Mouse (Mus musculus): ENCODE data around the gene Art3. TPM values are rescaled to one million over a fixed set of nuclear protein-coding genes. Genes with fewer than 3 reads are reported as not detected.

Gene Art3
- polyA plus RNA-seq, 1 experiment from 2014 or later: 1.4 TPM

DNA sequence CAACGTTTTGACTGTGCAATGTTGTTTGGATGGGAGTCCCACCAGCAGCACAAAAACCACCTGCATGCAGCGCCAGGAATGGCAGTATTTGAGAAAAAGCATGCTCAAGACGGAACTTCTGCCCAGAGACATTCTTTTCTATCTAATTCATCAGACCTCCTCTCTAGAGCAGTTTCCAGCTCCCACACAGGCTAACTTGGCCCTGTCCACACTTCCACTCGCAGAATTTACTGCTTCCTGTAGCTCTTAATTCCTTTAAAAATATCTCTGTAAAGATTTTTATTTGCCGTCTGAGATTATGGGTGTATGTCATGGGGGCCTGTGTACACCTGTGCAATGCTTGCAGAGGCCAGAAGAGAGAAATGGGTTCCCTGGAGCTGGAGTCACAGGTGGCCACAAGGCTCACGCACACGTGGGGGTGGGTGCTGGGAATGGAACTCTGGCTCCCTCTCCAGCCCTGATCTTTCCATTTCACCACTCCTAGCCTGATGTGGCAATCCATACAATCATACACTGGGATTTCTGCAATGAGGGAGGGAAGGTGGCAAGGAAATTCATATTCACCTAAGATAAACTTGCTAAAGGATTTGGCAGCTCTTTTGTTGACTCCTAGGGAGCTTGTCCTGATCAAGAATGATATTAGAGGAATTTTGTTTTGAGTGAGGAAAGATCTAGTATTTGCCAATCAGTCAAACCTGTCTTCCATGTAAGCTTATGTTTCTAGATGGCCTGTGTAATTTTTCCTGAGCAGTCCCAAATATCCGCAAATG lies 9.8 kb upstream of the Art3 start:
- Histone ChIP-seq H3K36me3 (ENCODE audit: insufficient read depth) (no peaks in the 10 kb centered on the region), H3K4me2 (no peak overlapping the region), H3K4me3 (ENCODE audit: low read depth, low read length) (no peak overlapping the region), H3K9ac (no peak overlapping the region), H3K4me1 (ENCODE audit: insufficient read depth) (peaks cover 7% of the 10 kb centered on the region; the same call in 1 of the 2 replicates), H3K9me3 (ENCODE audit: low read depth, low read length) (no peaks in the 10 kb centered on the region), H3K27ac (ENCODE audit: low read depth) (no peak overlapping the region), H3K27me3 (ENCODE audit: insufficient read depth, low read length) (no peaks in the 10 kb centered on the region)
- no peak for TF ChIP-seq CTCF (IDR thresholded peaks at IDR 0.05; ENCODE audit: low read depth)
- no peak for ATAC-seq (ENCODE audit: insufficient read depth)
- WGBS: 55% methylated on average over 8 of the region's 8 CpGs
- no peak for DNase-seq

DNA sequence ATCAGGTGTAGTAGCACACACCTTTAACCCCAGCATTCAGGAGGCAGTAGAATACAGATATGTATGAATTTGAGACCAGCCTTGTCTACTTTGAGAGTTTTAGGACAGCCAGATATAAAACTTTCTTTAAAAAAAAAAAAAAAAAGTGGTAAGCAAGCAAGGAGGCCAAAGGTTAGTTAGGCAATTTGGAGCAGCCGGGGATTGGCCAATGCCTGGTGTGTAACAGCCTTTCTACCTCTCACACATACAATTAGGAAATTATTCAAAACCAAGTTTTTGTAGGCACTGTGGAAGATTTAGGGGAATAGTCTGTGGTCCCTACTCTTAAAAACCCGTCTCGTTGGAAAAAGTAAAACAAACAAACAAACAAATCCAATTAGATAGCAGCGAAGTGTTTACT lies 9.0 kb upstream of the Art3 start:
- H3K4me2 ChIP-seq: no peak overlapping the region
- H3K4me3 ChIP-seq (ENCODE audit: low read depth, low read length): no peak overlapping the region
- DNase-seq (no peak), ATAC-seq (ENCODE audit: insufficient read depth) (no peak)
- TF ChIP-seq CTCF (IDR thresholded peaks at IDR 0.05; ENCODE audit: low read depth): no peak
- no peaks in the 10 kb centered on the region for H3K27me3 ChIP-seq (ENCODE audit: insufficient read depth, low read length)
- no peaks in the 10 kb centered on the region for H3K36me3 ChIP-seq (ENCODE audit: insufficient read depth)
- 0 out of 2 replicates have a peak overlapping the region, but pooled peaks have one; percentile 42 for H3K27ac ChIP-seq (ENCODE audit: low read depth)
- 67% methylated on average over 4 of the region's 4 CpGs for WGBS
- peaks cover 7% of the 10 kb centered on the region; the same call in 1 of the 2 replicates for H3K4me1 ChIP-seq (ENCODE audit: insufficient read depth)
- no peaks in the 10 kb centered on the region for H3K9me3 ChIP-seq (ENCODE audit: low read depth, low read length)
- H3K9ac ChIP-seq: no peak overlapping the region

DNA sequence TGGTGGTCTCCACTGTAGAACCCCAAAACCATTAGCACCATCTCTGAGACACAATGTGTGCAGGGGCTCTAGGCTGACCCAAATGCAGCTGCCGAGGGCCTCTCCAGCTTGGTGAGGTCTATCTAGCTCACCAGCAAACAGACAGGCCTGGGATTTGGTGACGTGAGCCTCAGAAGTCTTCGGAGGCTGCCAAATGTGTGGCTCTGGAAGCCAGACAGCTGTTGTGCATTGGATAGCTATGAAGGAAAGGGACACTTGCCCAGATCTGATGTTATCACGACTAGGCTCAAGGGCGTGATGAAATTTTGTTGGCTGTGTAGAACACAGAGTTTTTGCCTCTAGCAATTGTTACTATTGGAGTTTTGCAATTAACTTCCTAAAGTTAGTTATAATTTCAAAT lies 8.4 kb upstream of the Art3 start:
- 0 out of 2 replicates have a peak overlapping the region, but pooled peaks have one; percentile 42 for H3K27ac ChIP-seq (ENCODE audit: low read depth)
- 46% methylated on average over 5 of the region's 5 CpGs for WGBS
- no peak overlapping the region for H3K4me3 ChIP-seq (ENCODE audit: low read depth, low read length)
- TF ChIP-seq CTCF (IDR thresholded peaks at IDR 0.05; ENCODE audit: low read depth): no peak
- H3K27me3 ChIP-seq (ENCODE audit: insufficient read depth, low read length): no peaks in the 10 kb centered on the region
- DNase-seq (peak; percentile 90), ATAC-seq (ENCODE audit: insufficient read depth) (peak; percentile 94)
- no peaks in the 10 kb centered on the region for H3K9me3 ChIP-seq (ENCODE audit: low read depth, low read length)
- peaks cover 7% of the 10 kb centered on the region; the same call in 1 of the 2 replicates for H3K4me1 ChIP-seq (ENCODE audit: insufficient read depth)
- no peak overlapping the region for H3K9ac ChIP-seq
- H3K4me2 ChIP-seq: no peak overlapping the region
- no peaks in the 10 kb centered on the region for H3K36me3 ChIP-seq (ENCODE audit: insufficient read depth)

DNA sequence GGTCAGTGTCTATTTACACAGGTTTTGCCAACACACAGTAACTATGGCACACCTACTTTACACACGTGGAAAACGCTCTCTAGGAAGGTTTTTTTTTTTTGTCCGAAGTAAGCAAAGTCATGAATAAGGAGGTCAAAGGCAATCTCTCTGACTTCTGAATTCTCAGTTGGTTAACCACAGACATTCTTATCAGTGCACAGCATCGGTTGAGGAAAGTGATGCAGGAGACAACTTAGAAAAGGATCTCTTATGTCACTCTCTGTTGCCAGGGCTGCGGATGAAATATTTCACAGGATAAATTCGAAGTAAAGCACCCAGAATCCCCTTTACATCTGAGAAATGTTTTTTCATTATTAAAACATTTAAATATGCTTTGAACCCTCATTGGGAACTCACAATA lies 4.3 kb upstream of the Art3 start:
- no peak overlapping the region for H3K9ac ChIP-seq
- H3K4me3 ChIP-seq (ENCODE audit: low read depth, low read length): no peak overlapping the region
- no peaks in the 10 kb centered on the region for H3K27me3 ChIP-seq (ENCODE audit: insufficient read depth, low read length)
- H3K36me3 ChIP-seq (ENCODE audit: insufficient read depth): no peaks in the 10 kb centered on the region
- WGBS: 67% methylated on average over 6 of the region's 6 CpGs
- ATAC-seq (ENCODE audit: insufficient read depth): no peak
- DNase-seq: no peak
- TF ChIP-seq CTCF (IDR thresholded peaks at IDR 0.05; ENCODE audit: low read depth): no peak
- peaks cover 10% of the 10 kb centered on the region; the same call in 1 of the 2 replicates for H3K4me1 ChIP-seq (ENCODE audit: insufficient read depth)
- H3K9me3 ChIP-seq (ENCODE audit: low read depth, low read length): no peaks in the 10 kb centered on the region
- H3K27ac ChIP-seq (ENCODE audit: low read depth): no peak overlapping the region
- no peak overlapping the region for H3K4me2 ChIP-seq

DNA sequence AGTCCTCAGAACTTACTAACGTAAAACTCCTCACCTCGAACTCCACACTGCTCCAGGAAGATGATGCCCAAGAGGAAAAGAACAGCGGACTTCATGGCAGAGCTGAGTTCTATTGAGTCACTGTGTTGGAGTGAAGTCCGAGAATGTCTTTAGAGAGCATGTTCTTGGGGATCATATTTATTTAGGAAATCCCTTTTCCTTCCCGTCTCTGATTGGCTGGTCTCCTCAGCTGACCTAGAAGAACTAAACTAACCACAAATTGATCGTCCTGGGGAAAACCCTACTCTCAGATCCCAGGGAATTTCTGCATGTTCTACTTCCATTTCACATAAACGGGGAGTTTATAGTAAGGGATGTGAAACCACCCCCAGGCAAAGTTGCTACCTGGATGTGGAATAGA lies 3.7 kb upstream of the Art3 start, which contains the start of gene Cxcl9:
Cxcl9 (minus strand) TSS at position 151 of the 400 bp plus-strand sequence.
- no peaks in the 10 kb centered on the region for H3K27me3 ChIP-seq (ENCODE audit: insufficient read depth, low read length)
- H3K4me3 ChIP-seq (ENCODE audit: low read depth, low read length): no peak within 1 kb of the TSS
- ATAC-seq (ENCODE audit: insufficient read depth) (no peak), DNase-seq (no peak)
- H3K4me1 ChIP-seq (ENCODE audit: insufficient read depth): peaks cover 10% of the 10 kb centered on the region; the same call in 1 of the 2 replicates
- no peak within 1 kb of the TSS for H3K9ac ChIP-seq
- H3K9me3 ChIP-seq (ENCODE audit: low read depth, low read length): no peaks in the 10 kb centered on the region
- H3K36me3 ChIP-seq (ENCODE audit: insufficient read depth): no peaks in the 10 kb centered on the region
- TF ChIP-seq CTCF (IDR thresholded peaks at IDR 0.05; ENCODE audit: low read depth): no peak
- 79% methylated on average over 7 of the region's 7 CpGs for WGBS
- H3K4me2 ChIP-seq: no peak within 1 kb of the TSS
- no peak within 1 kb of the TSS for H3K27ac ChIP-seq (ENCODE audit: low read depth)

DNA sequence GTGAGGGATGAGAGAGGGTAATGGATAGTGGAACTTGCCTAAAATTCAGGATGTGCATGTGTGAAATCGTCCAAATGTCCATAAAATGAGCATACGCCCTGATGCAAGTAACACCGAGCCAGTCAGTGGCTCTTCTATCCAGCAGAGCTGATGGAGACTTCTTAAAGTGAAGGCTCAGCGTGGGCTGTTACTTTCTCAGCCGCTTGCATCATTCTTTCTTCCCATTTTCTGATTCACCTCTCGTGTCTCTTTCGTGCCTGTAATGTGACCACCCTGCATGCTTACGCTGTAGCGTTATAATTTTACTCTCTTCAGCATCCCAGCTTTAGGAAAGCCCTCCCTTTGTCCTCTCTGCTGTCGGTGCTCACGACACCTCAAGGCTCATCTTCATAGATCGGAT lies 505 bp upstream of the Art3 start:
- H3K4me1 ChIP-seq (ENCODE audit: insufficient read depth): 0 out of 2 replicates have a peak, but pooled peaks cover 2% of the 10 kb centered on the region
- H3K27me3 ChIP-seq (ENCODE audit: insufficient read depth, low read length): no peaks in the 10 kb centered on the region
- no peak overlapping the region for H3K27ac ChIP-seq (ENCODE audit: low read depth)
- 81% methylated on average over 12 of the region's 12 CpGs for WGBS
- H3K9ac ChIP-seq: no peak overlapping the region
- H3K36me3 ChIP-seq (ENCODE audit: insufficient read depth): no peaks in the 10 kb centered on the region
- no peaks in the 10 kb centered on the region for H3K9me3 ChIP-seq (ENCODE audit: low read depth, low read length)
- no peak for ATAC-seq (ENCODE audit: insufficient read depth)
- TF ChIP-seq CTCF (IDR thresholded peaks at IDR 0.05; ENCODE audit: low read depth): no peak
- no peak for DNase-seq
- no peak overlapping the region for H3K4me3 ChIP-seq (ENCODE audit: low read depth, low read length)
- no peak overlapping the region for H3K4me2 ChIP-seq

DNA sequence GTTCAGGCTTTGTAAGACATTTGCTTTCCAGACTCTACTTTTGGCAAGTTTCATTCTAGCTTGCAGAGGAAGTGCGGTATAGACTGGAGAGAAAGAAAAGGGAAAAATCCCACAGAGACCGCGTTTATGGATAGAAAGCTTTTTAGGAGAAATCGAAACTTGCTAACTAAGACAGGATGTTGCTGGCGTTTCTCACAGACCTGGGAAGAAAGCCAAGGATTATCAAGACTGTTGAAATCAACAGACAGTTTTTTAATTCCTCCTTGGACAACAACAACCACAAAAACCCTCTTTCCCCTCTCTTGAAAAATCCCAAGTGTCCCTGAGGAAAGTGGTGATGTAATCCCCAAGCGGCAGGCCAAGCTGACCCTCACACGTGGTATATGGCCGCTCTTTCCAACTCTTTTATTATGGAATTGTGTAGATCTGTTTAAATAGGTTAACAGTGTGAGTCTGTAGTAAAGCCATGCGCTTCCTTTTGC lies 773 bp downstream of the Art3 start:
- H3K9ac ChIP-seq: no peak overlapping the region

More for the DNA sequence above, 773 bp downstream of the Art3 start:
- Histone ChIP-seq H3K27me3 (ENCODE audit: insufficient read depth, low read length) (no peaks in the 10 kb centered on the region), H3K27ac (ENCODE audit: low read depth) (peak overlapping the region; percentile 90), H3K9me3 (ENCODE audit: low read depth, low read length) (no peaks in the 10 kb centered on the region), H3K4me2 (peak overlapping the region; percentile 44; the same call in 1 of the 2 replicates), H3K4me3 (ENCODE audit: low read depth, low read length) (no peak overlapping the region), H3K4me1 (ENCODE audit: insufficient read depth) (0 out of 2 replicates have a peak, but pooled peaks cover 2% of the 10 kb centered on the region), H3K36me3 (ENCODE audit: insufficient read depth) (no peaks in the 10 kb centered on the region)
- ATAC-seq (ENCODE audit: insufficient read depth): peak; percentile 88
- no peak for TF ChIP-seq CTCF (IDR thresholded peaks at IDR 0.05; ENCODE audit: low read depth)
- WGBS: 36% methylated on average over 9 of the region's 9 CpGs
- peak; percentile 87 for DNase-seq

Data from lung, embryonic 14.5 days (tissue).